Mouse (Mus musculus) cerebellum, adult 2 months (tissue): ENCODE data around the gene Dnal1.

ENCODE experiments used
- CTCF ChIP-seq: fragments of 200-500 bp; IDR thresholded peaks from 2 replicates; pipeline ENCODE4 v1.5.1; 2011; ENCODE audit warnings: low read depth, mild to moderate bottlenecking, control low read depth, low read length, moderate library complexity, borderline replicate concordance; ENCODE audit not compliant: insufficient read depth
- POLR2A ChIP-seq: fragments of 200-500 bp; IDR thresholded peaks from 2 replicates; pipeline ENCODE4 v1.6.1; 2011; ENCODE audit warnings: low read length, control low read depth, borderline replicate concordance; ENCODE audit not compliant: insufficient read depth

DNA sequence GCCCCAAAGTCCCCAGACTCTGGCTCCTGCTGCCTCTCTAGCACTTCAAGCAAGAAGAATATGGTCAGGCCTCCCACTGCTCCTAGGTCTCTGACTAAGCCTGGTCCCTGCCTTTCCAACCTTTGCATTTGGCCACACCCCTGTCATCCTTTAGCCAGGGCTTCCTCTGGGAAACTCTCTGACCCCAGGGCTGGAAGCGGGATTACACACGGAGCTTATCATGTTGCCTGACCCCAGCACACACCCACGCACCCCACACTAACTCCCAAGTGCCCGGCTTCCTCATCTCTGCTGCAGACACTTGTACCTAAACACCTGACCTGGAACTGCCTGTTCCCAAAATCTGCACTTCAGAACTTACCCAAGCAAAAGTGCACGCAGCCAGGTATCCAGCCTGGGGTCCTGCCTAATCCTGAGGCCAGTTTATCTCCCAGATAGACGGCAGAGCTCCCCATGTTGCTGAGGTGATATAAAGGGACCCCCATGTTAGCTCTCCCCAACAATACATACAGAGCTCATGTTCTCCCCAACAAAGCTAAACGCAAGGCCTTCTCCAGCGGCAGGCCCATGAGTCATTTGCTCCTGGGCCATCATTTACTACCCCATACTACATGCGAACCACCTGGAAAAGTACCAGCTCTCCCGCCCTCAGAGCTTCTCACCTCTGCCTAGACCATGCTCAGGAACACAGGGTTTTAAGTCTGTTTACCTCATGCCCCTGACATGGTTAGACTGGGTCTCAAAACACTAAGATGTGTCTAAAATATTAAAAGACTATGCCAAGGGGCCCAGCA is 64.7 kb downstream of the Dnal1 start:
- TF ChIP-seq CTCF (no peak), POLR2A (no peak)
